Mouse (Mus musculus) heart, embryonic 10.5 days (tissue): Measurements from ENCODE around the gene Gli2. TPM values are rescaled to one million over a fixed set of nuclear protein-coding genes. Genes with fewer than 3 reads are reported as not detected.
A peak's percentile ranks its signal among the peaks of the same experiment; 100 is the strongest.

ENCODE experiments used
- DNase-seq: peaks from one replicate; pipeline ENCODE4 v3.0.0-alpha.2; 2017; ENCODE audit warnings: low spot score
- H3K27ac ChIP-seq: fragments of 300-500 bp; sonication (generic); 2 replicates; pipeline ENCODE4 v1.5.1; 2016; ENCODE audit warnings: mild to moderate bottlenecking
- H3K27me3 ChIP-seq: fragments of 300-500 bp; sonication (generic); 2 replicates; pipeline ENCODE4 v1.6.1; 2016; ENCODE audit warnings: mild to moderate bottlenecking; ENCODE audit not compliant: poor library complexity, insufficient read depth, severe bottlenecking
- H3K36me3 ChIP-seq: fragments of 300-500 bp; sonication (generic); 2 replicates; pipeline ENCODE4 v1.6.1; 2016; ENCODE audit warnings: mild to moderate bottlenecking, moderate library complexity
- H3K4me1 ChIP-seq: fragments of 300-500 bp; sonication (generic); 2 replicates; pipeline ENCODE4 v1.6.1; 2016; ENCODE audit warnings: mild to moderate bottlenecking
- H3K4me3 ChIP-seq: fragments of 300-500 bp; sonication (generic); 2 replicates; pipeline ENCODE4 v1.5.1; 2016; ENCODE audit warnings: mild to moderate bottlenecking, moderate library complexity
- H3K9me3 ChIP-seq: fragments of 300-500 bp; sonication (generic); 2 replicates; pipeline ENCODE4 v1.6.1; 2016; ENCODE audit warnings: mild to moderate bottlenecking, moderate library complexity
- WGBS: fragments of 180-500 bp; shearing (Covaris S2); methylation state at CpG from one replicate; pipeline ENCODE4 v1.1.7; 2016; 5-methylcytosine and 5-hydroxymethylcytosine counted together
- polyA plus RNA-seq: library from polyadenylated mRNA; unstranded; fragments of >200 nt; fragmentation: Nextera tagmentation; extraction: Ambion mirVana; gene quantifications from 2 replicates; pipeline ENCODE4 v1.2.1, GENCODE M21; 2016

Gene Gli2
- polyA plus RNA-seq, result 2.2 and 7.5 TPM in 2 replicates

DNA sequence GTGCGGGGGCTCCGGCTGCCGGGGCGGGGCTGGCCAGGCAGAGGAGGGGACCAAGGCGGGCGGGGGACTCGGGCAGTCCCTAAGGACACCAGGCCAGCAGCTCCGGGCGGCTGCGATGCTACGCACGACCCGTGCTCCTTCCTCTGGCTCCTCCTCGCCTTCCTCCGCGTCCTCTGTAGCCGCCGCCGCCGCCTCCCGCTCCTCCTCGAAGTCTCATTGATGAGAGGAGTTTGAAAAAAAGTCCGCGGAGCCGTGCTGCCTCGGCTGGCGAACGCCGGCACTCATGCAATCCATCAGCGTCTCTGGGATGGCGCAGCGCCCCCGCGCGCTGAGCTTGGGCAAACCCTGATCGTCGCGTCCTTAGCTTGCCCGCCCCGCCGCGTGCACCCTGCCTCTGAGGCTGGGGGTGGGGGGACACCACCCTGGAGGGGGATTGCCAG lies at the start of gene Gli2:
Gene Gli2, minus strand, starts transcription at position 218 of the 440 bp plus-strand sequence.
- peak; percentile 92 for DNase-seq
- Histone ChIP-seq H3K36me3 (no peaks in the 10 kb centered on the region), H3K27ac (peak within 1 kb of the TSS; percentile 87), H3K9me3 (no peaks in the 10 kb centered on the region), H3K4me1 (peaks cover 40% of the 10 kb centered on the region), H3K27me3 (peaks cover 43% of the 10 kb centered on the region), H3K4me3 (peak within 1 kb of the TSS; percentile 68)
- WGBS, result under 1% methylated on average over 42 of the region's 42 CpGs

DNA sequence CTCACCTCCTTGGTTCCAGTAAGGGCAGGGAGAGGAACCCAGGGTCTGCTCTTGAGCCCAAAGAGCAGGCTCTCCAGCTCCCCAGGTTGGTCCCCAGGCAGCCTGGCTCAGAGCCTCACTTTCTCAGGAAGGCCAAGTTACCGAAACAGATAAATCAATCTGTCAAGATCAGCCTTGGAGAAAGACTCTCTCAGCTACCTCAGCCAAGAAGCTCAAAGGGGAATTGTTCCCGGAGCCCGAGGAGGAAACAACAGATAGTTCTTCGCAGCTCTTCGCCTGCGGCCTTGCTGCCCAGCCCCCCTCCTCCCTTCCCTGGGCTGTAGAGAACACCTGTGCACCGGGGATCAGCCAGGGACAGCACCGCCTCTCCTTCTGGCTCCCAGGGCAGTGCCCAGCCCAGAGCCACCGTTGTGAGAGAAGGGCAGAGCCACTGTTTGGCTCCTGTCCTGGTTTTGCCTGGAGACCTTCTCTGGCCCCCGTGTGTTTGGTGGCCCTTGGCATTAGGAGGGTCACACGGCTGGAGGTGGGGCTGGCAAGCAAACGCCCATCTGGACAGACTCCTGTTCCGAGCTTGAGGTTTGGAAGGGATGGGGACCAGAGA lies 44.6 kb upstream of the Gli2 start:
- no peak for DNase-seq
- H3K36me3 ChIP-seq, result no peaks in the 10 kb centered on the region
- H3K4me1 ChIP-seq, result peaks cover 4% of the 10 kb centered on the region
- H3K9me3 ChIP-seq, result no peaks in the 10 kb centered on the region
- 43% methylated on average over 12 of the region's 13 CpGs for WGBS
- no peak overlapping the region for H3K4me3 ChIP-seq
- H3K27me3 ChIP-seq, result peaks cover 19% of the 10 kb centered on the region
- no peak overlapping the region for H3K27ac ChIP-seq

DNA sequence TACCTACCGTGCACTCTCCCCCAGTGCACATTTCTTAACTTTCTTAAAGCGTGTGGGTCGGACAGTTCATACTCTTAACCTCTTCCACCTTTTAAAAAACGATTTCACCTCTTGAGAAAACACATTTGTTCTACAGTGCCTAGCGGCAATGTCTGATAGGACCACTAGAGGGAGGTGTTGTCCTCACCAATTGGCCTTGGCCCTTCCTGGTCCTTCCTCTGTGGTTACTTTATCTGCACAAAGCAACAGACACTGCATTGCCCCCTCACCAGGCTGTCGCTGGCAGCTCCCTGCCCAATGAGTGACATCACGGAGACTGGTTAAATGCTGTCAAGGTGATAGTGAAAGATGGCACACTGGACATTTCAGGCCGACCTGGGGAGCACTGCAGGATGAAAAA lies 40.3 kb upstream of the Gli2 start:
- WGBS, result 21% methylated on average over 8 of the region's 8 CpGs
- H3K36me3 ChIP-seq, result no peaks in the 10 kb centered on the region
- peak; percentile 83 for DNase-seq

DNA sequence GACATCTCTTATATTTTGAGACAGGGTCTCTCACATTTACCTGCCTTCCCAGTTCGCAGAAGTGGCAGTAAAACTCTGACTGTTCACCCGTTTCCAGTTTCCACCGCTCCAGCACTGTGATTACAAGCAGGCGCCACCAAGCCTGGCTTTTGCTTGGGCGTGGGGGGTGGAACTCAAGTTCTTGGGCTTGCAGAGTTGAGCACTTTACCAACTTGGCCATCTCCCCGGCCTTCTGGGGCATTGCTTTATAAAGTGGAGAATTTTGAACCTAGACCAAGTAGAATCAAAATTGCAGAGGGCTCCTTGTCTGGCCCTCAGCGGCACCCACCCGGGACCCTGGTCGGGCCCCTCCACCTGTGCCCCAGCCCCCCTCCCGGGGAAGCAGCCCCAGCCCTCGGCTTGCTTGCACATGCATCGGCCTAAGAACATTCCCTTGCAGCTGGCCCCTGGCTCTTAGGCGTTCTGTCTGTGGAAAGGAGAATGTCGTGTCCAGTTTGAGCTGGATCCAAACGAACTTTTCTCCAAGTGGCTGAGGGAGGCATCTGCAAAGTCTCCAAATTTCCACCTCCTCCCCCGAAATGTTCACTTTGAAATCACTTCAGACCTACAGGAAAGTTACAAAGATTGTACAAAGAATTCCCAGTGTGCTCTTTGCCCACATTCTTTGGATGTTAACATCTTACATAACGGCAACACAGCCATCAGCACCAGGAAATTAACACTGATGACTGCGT lies 36.6 kb upstream of the Gli2 start:
- no peak overlapping the region for H3K27ac ChIP-seq
- H3K27me3 ChIP-seq, result 0 out of 2 replicates have a peak, but pooled peaks cover 8% of the 10 kb centered on the region
- WGBS, result 73% methylated on average over 18 of the region's 18 CpGs
- DNase-seq, result no peak
- H3K9me3 ChIP-seq, result no peaks in the 10 kb centered on the region
- no peaks in the 10 kb centered on the region; the same call in 1 of the 2 replicates for H3K4me1 ChIP-seq
- H3K36me3 ChIP-seq, result no peaks in the 10 kb centered on the region
- H3K4me3 ChIP-seq, result no peak overlapping the region

More for the DNA sequence above, 40.3 kb upstream of the Gli2 start:
- H3K9me3 ChIP-seq, result no peaks in the 10 kb centered on the region
- H3K4me3 ChIP-seq, result no peak overlapping the region
- H3K27ac ChIP-seq, result no peak overlapping the region
- H3K27me3 ChIP-seq, result peaks cover 24% of the 10 kb centered on the region
- H3K4me1 ChIP-seq, result peaks cover 4% of the 10 kb centered on the region

DNA sequence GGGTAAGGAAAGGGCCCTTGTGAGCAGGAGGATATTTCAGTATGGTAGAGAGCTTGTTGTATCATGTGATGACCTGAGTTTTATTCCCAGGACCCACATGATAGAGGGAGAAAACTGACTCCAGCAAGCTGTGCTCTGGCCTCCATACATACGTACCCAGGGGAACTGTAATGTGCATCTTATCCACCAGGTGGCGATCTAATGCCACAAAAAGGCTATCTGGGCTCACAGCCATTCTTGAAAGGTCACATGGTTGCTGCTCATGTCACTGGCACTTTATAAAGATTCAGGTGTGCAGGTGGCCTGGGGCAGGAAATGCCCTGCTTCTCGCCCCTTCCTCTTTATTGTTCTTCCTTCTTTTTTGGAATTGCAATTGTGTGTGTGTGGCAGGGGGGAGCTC lies 34.1 kb upstream of the Gli2 start:
- WGBS, result 26% methylated on average over 3 of the region's 3 CpGs
- peaks cover 4% of the 10 kb centered on the region for H3K4me1 ChIP-seq
- no peaks in the 10 kb centered on the region for H3K36me3 ChIP-seq
- no peak overlapping the region for H3K4me3 ChIP-seq
- H3K9me3 ChIP-seq, result no peaks in the 10 kb centered on the region
- peaks cover 7% of the 10 kb centered on the region; the same call in 1 of the 2 replicates for H3K27me3 ChIP-seq
- no peak overlapping the region for H3K27ac ChIP-seq
- peak; percentile 89 for DNase-seq

DNA sequence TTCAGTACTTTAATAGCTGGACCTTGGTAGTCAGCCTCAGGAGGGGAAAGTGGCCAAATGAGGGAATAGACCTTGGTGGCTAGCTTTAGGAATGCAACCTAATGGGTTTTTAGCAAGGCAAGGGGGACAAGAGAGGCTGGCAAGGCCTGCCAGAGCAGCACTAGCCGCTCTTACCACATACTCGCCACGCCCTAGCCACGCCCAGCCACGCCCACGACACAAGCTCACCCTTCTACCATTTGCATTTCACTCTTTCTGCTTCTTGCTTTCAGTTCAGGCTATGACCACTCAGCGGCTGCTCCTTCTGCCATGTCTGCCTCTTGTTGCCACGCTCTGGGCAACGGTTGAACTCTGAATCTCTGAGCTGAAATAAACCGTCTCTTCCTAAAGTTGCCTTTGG lies 32.4 kb upstream of the Gli2 start:
- H3K27ac ChIP-seq, result no peak overlapping the region
- H3K4me1 ChIP-seq, result peaks cover 4% of the 10 kb centered on the region
- H3K36me3 ChIP-seq, result no peaks in the 10 kb centered on the region
- 55% methylated on average over 10 of the region's 10 CpGs for WGBS
- H3K4me3 ChIP-seq, result no peak overlapping the region
- H3K9me3 ChIP-seq, result no peaks in the 10 kb centered on the region
- DNase-seq, result no peak
- H3K27me3 ChIP-seq, result peaks cover 6% of the 10 kb centered on the region; the same call in 1 of the 2 replicates

DNA sequence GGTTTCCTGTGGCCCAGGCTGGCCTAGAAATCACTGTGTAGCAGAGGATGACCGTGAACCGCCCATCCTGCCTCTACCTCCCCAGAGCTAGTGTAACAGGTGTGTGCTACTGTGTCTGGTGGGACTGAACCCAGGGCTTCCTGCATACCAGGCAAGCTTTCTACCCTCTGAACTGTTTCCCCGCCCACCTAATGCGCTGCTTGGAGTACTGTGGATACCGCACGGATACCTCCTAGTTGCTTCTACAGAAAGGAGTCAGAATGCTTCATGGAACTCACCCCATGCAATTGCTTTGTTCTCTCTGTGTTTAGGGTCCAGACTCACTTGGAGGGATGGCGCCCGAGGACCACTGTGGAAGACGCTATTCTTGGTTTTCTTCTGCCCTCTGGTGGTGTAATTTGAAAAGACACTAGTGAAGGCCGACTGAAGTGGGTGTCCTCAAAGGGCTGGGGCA lies 30.1 kb upstream of the Gli2 start:
- H3K36me3 ChIP-seq, result no peaks in the 10 kb centered on the region
- no peak for DNase-seq
- peaks cover 4% of the 10 kb centered on the region; the same call in 1 of the 2 replicates for H3K4me1 ChIP-seq
- 19% methylated on average over 10 of the region's 10 CpGs for WGBS
- no peaks in the 10 kb centered on the region for H3K9me3 ChIP-seq
- H3K27me3 ChIP-seq, result peaks cover 6% of the 10 kb centered on the region; the same call in 1 of the 2 replicates
- no peak overlapping the region; the same call in 1 of the 2 replicates for H3K4me3 ChIP-seq
- H3K27ac ChIP-seq, result peak overlapping the region; percentile 60; the same call in 1 of the 2 replicates

DNA sequence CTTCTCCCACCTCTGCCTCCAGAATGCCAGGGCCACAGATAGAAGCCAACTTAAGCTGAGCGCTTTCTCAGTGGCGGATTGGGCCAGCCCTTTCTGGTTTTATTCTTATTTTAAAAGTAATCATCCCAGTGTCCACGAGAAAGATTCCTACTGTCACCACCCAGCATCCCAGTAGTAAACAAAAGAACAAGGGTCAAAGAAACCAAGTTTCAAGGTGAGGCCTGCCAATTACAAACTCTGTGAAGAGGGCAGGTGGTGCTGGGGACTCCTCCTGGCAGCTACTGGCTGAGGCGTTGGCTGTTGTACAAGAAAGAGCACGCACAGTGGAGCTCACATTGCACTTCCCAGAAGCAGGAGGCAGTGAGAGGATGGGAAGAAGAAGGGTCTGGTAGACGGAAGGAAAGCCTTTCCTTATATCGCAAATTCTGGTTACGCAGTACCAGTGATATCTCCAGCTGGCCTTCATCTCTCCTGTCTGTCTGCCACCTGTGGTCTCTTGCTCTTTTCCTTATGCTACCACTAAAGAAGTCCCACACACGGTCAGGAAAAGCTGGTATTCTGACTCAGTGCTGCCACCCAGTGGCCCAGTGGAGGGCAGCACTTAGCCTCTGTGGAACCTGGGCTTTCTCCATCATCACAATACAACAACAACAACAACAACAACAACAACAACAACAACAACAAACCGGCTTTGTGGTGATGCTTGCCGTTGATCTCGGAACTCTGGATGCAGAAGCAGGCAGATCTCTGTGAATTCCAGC lies 29.0 kb upstream of the Gli2 start:
- WGBS, result 41% methylated on average over 12 of the region's 12 CpGs
- H3K27me3 ChIP-seq, result peaks cover 12% of the 10 kb centered on the region
- no peaks in the 10 kb centered on the region for H3K36me3 ChIP-seq
- H3K4me1 ChIP-seq, result peaks cover 7% of the 10 kb centered on the region; the same call in 1 of the 2 replicates
- H3K4me3 ChIP-seq, result no peak overlapping the region
- DNase-seq, result no peak
- no peak overlapping the region for H3K27ac ChIP-seq
- no peaks in the 10 kb centered on the region for H3K9me3 ChIP-seq

DNA sequence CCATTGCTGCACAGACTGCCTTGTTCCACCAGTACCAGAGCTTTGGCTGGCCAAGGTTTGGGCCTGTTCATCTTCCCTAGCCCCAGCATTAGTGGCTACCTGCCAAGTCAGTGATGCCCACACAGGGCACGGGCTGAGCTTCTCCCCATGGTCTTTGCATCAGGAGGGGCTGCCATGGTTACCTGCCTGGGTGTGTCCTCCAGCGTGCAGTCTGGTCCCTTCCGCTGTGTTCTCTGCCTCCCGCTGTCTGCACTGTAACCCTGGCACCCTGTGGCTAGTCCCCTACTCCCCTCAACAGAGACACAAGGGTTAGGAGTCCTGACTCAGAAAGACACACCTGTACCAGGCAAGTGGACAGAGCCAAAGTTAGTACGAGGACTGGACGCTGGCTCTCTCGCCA lies 24.5 kb upstream of the Gli2 start:
- Histone ChIP-seq H3K4me3 (no peak overlapping the region), H3K4me1 (0 out of 2 replicates have a peak, but pooled peaks cover 8% of the 10 kb centered on the region), H3K27me3 (peaks cover 30% of the 10 kb centered on the region), H3K9me3 (no peaks in the 10 kb centered on the region), H3K36me3 (no peaks in the 10 kb centered on the region), H3K27ac (no peak overlapping the region)
- no peak for DNase-seq
- WGBS, result 80% methylated on average over 7 of the region's 7 CpGs

DNA sequence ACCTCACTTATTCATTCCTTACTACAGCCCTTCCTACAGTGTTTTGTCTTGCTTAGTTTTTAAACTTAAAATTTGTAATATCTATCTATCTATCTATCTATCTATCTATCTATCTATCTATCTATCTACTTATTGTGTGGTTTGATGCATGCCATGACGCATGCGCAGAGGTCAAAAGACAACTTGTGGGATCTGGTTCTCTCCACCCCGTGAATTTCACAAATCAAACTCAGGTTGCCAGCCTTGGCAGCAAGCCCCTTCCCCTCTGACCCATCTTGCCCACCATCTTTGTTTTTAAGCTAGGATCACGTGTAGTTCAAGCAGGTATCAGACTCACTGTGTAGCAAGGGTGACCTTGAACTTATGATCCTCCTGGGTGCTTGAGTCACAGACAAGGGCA lies 22.9 kb upstream of the Gli2 start:
- H3K4me3 ChIP-seq, result no peak overlapping the region
- H3K27ac ChIP-seq, result no peak overlapping the region
- H3K27me3 ChIP-seq, result peaks cover 30% of the 10 kb centered on the region
- no peaks in the 10 kb centered on the region for H3K9me3 ChIP-seq
- H3K36me3 ChIP-seq, result no peaks in the 10 kb centered on the region
- no peak for DNase-seq
- 0 out of 2 replicates have a peak, but pooled peaks cover 8% of the 10 kb centered on the region for H3K4me1 ChIP-seq
- WGBS, result 73% methylated on average over 4 of the region's 4 CpGs

DNA sequence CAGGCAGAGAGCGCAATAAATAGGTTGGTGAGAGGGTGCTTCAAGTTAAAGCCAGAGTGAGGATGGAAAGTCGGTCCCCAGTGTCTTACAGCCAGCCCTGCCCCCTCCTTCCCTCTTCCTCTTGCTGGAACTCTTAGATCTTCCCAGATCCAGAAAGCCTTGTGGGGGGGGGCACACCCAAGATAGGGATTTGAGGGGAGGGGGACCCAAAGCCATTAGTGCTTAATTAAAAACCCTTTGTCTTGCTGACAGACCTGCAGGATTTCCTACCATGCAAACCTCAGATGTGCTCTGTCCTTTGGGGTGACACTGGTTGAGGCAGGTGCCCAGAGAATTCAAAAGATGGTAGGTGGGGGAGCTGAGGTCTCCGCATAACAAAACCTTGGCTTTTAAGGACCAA lies 22.5 kb upstream of the Gli2 start:
- DNase-seq, result no peak
- H3K36me3 ChIP-seq, result no peaks in the 10 kb centered on the region

DNA sequence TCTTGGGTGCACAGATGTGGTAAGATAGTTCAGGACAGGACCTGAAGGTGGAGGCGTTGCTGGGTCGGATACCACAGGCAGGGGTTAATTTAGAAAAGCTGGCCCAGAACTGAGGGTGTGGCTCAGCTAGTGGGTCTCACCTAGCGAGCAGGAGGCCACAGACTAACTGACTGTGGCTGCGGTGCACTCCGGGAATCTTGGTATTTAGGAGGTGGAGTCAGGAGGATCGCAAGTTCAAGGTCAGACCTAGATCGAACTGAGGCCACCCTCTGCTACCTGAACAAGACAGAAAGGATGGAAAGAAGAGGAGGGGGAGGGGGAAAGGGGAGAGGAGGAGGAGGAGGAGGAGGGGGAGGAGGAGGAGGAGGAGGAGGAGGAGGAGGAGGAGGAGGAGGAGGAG lies 22.1 kb upstream of the Gli2 start:
- 22% methylated on average over 7 of the region's 7 CpGs for WGBS
- no peak for DNase-seq
- Histone ChIP-seq H3K27me3 (peaks cover 30% of the 10 kb centered on the region), H3K27ac (no peak overlapping the region), H3K9me3 (no peaks in the 10 kb centered on the region), H3K4me1 (0 out of 2 replicates have a peak, but pooled peaks cover 11% of the 10 kb centered on the region), H3K4me3 (no peak overlapping the region), H3K36me3 (no peaks in the 10 kb centered on the region)

More for the DNA sequence above, 22.5 kb upstream of the Gli2 start:
- Histone ChIP-seq H3K27me3 (peaks cover 30% of the 10 kb centered on the region), H3K4me3 (no peak overlapping the region), H3K9me3 (no peaks in the 10 kb centered on the region), H3K4me1 (0 out of 2 replicates have a peak, but pooled peaks cover 11% of the 10 kb centered on the region), H3K27ac (no peak overlapping the region)
- WGBS, result 66% methylated on average over 3 of the region's 3 CpGs
